Mouse (Mus musculus): ENCODE measurements around the gene Napa.
A peak's percentile ranks its signal among the peaks of the same experiment; 100 is the strongest.

Gene Napa

GRCm38 (mm10) chr7:16099901-16100300 is 1.6 kb downstream of the Napa start:
- DNase-seq (ENCODE audit: low read depth, low spot score), result no peak

- no peak for DNase-seq (ENCODE audit: low read depth, low spot score)
These were observed 2.8 kb downstream of the Napa start for GRCm38 (mm10) chr7:16101081-16101480.

- no peak for DNase-seq (ENCODE audit: low read depth, low spot score)
These were observed 3.6 kb downstream of the Napa start for GRCm38 (mm10) chr7:16101726-16102475.

GRCm38 (mm10) chr7:16102686-16103226 is 4.5 kb downstream of the Napa start:
- DNase-seq (ENCODE audit: low read depth, low spot score), result no peak

- DNase-seq (ENCODE audit: low read depth, low spot score), result no peak
These were observed 5.5 kb downstream of the Napa start for GRCm38 (mm10) chr7:16103760-16104159.

GRCm38 (mm10) chr7:16104611-16105388 is 6.5 kb downstream of the Napa start:
- no peak for DNase-seq (ENCODE audit: low read depth, low spot score)

- DNase-seq (ENCODE audit: low read depth, low spot score), result no peak
These were observed 10.8 kb downstream of the Napa start for GRCm38 (mm10) chr7:16108886-16109542.

- no peak for DNase-seq (ENCODE audit: low read depth, low spot score)
These were observed 11.9 kb downstream of the Napa start for GRCm38 (mm10) chr7:16110158-16110557.

GRCm38 (mm10) chr7:16111284-16112090 is 13.2 kb downstream of the Napa start:
- DNase-seq (ENCODE audit: low read depth, low spot score), result no peak

- DNase-seq (ENCODE audit: low read depth, low spot score), result no peak
These were observed 18.2 kb downstream of the Napa start for GRCm38 (mm10) chr7:16116418-16116817.

GRCm38 (mm10) chr7:16117100-16117499 is 18.8 kb downstream of the Napa start:
- DNase-seq (ENCODE audit: low read depth, low spot score), result no peak

GRCm38 (mm10) chr7:16119569-16120261 is 21.5 kb downstream of the Napa start, which contains the start of gene Kptn:
Kptn (plus strand) TSS chr7:16119895.
- DNase-seq (ENCODE audit: low read depth, low spot score), result peak; percentile 93

GRCm38 (mm10) chr7:16120262-16120600 is 22.0 kb downstream of the Napa start:
- no peak for DNase-seq (ENCODE audit: low read depth, low spot score)

GRCm38 (mm10) chr7:16125829-16126228 is 27.6 kb downstream of the Napa start:
- DNase-seq (ENCODE audit: low read depth, low spot score), result no peak

- no peak for DNase-seq (ENCODE audit: low read depth, low spot score)
These were observed 30.1 kb downstream of the Napa start for GRCm38 (mm10) chr7:16128344-16128743.

GRCm38 (mm10) chr7:16128899-16129298 is 30.6 kb downstream of the Napa start:
- DNase-seq (ENCODE audit: low read depth, low spot score), result no peak

- peak; percentile 71 for DNase-seq (ENCODE audit: low read depth, low spot score)
These were observed 31.2 kb downstream of the Napa start, which contains the start of gene Slc8a2 for GRCm38 (mm10) chr7:16129421-16129845. Slc8a2 (plus strand) TSS chr7:16129826.

- DNase-seq (ENCODE audit: low read depth, low spot score), result peak; percentile 74
These were observed 31.8 kb downstream of the Napa start for GRCm38 (mm10) chr7:16129846-16130691.

- DNase-seq (ENCODE audit: low read depth, low spot score), result no peak
These were observed 32.8 kb downstream of the Napa start for GRCm38 (mm10) chr7:16130956-16131634.

Data from forelimb bud, embryonic 11.5 days (tissue).